Mouse (Mus musculus): ENCODE data around the gene Pkp4. TPM values are rescaled to one million over a fixed set of nuclear protein-coding genes. Genes with fewer than 3 reads are reported as not detected.
"Not testable (repeated sequence)": the region's sequence is repeated elsewhere in the genome, so short reads cannot be mapped to it uniquely, and the experiment has no call there.

Gene Pkp4
- polyA plus RNA-seq, 1 experiment from 2014 or later = 33.6 TPM

- ATAC-seq (ENCODE audit: low read depth) = no peak
- Histone ChIP-seq H3K9me3 (ENCODE audit: control insufficient read depth, low read length) (no peaks in the 10 kb centered on the region), H3K36me3 (ENCODE audit: control insufficient read depth, insufficient read depth, low read length) (peaks cover 6% of the 10 kb centered on the region; the same call in 1 of the 2 replicates), H3K27ac (ENCODE audit: low read depth, low read length) (no peak overlapping the region), H3K4me3 (ENCODE audit: low read depth, low read length) (no peak overlapping the region), H3K9ac (replicated peaks; ENCODE audit: low read depth, low read length) (no peak overlapping the region), H3K27me3 (ENCODE audit: control insufficient read depth, insufficient read depth, low read length) (no peaks in the 10 kb centered on the region), H3K4me1 (ENCODE audit: control insufficient read depth, insufficient read depth, low read length) (peaks cover 9% of the 10 kb centered on the region), H3K4me2 (ENCODE audit: low read depth, low read length) (no peak overlapping the region)
- 75% methylated on average over 3 of the region's 3 CpGs for WGBS
Observed at GRCm38 (mm10) chr2:59353821-59354220, 193.2 kb downstream of the Pkp4 start.

- Histone ChIP-seq H3K9me3 (ENCODE audit: control insufficient read depth, low read length) (no peaks in the 10 kb centered on the region), H3K27ac (ENCODE audit: low read depth, low read length) (no peak overlapping the region), H3K4me3 (ENCODE audit: low read depth, low read length) (no peak overlapping the region), H3K9ac (replicated peaks; ENCODE audit: low read depth, low read length) (no peak overlapping the region), H3K4me1 (ENCODE audit: control insufficient read depth, insufficient read depth, low read length) (peaks cover 6% of the 10 kb centered on the region), H3K4me2 (ENCODE audit: low read depth, low read length) (no peak overlapping the region), H3K36me3 (ENCODE audit: control insufficient read depth, insufficient read depth, low read length) (peaks cover 6% of the 10 kb centered on the region; the same call in 1 of the 2 replicates), H3K27me3 (ENCODE audit: control insufficient read depth, insufficient read depth, low read length) (no peaks in the 10 kb centered on the region)
- no peak for ATAC-seq (ENCODE audit: low read depth)
- WGBS = 94% methylated on average over 5 of the region's 5 CpGs
Observed at GRCm38 (mm10) chr2:59355531-59356289, 195.1 kb downstream of the Pkp4 start.

GRCm38 (mm10) chr2:59359760-59360342, 199.2 kb downstream of the Pkp4 start:
- no peaks in the 10 kb centered on the region for H3K36me3 ChIP-seq (ENCODE audit: control insufficient read depth, insufficient read depth, low read length)
- peak; percentile 25; the same call in 1 of the 2 replicates for ATAC-seq (ENCODE audit: low read depth)
- whole genome bisulfite sequencing = 55% methylated on average over 9 of the region's 9 CpGs
- H3K27me3 ChIP-seq (ENCODE audit: control insufficient read depth, insufficient read depth, low read length) = no peaks in the 10 kb centered on the region
- H3K9me3 ChIP-seq (ENCODE audit: control insufficient read depth, low read length) = no peaks in the 10 kb centered on the region
- H3K4me2 ChIP-seq (ENCODE audit: low read depth, low read length) = no peak overlapping the region
- no peak overlapping the region for H3K9ac ChIP-seq (replicated peaks; ENCODE audit: low read depth, low read length)
- no peak overlapping the region for H3K4me3 ChIP-seq (ENCODE audit: low read depth, low read length)
- 0 out of 2 replicates have a peak overlapping the region, but pooled peaks have one; percentile 24 for H3K27ac ChIP-seq (ENCODE audit: low read depth, low read length)
- H3K4me1 ChIP-seq (ENCODE audit: control insufficient read depth, insufficient read depth, low read length) = no peaks in the 10 kb centered on the region

- peak; percentile 42; the same call in 1 of the 2 replicates for ATAC-seq (ENCODE audit: low read depth)
- no peak overlapping the region for H3K4me3 ChIP-seq (ENCODE audit: low read depth, low read length)
- no peak overlapping the region for H3K4me2 ChIP-seq (ENCODE audit: low read depth, low read length)
- 47% methylated on average over 4 of the region's 4 CpGs for WGBS
- H3K36me3 ChIP-seq (ENCODE audit: control insufficient read depth, insufficient read depth, low read length) = no peaks in the 10 kb centered on the region
- no peaks in the 10 kb centered on the region for H3K4me1 ChIP-seq (ENCODE audit: control insufficient read depth, insufficient read depth, low read length)
- no peaks in the 10 kb centered on the region; the same call in 1 of the 2 replicates for H3K9me3 ChIP-seq (ENCODE audit: control insufficient read depth, low read length)
- H3K27ac ChIP-seq (ENCODE audit: low read depth, low read length) = no peak overlapping the region
- no peaks in the 10 kb centered on the region for H3K27me3 ChIP-seq (ENCODE audit: control insufficient read depth, insufficient read depth, low read length)
- no peak overlapping the region for H3K9ac ChIP-seq (replicated peaks; ENCODE audit: low read depth, low read length)
Observed at GRCm38 (mm10) chr2:59361350-59361780, 200.7 kb downstream of the Pkp4 start.

- H3K4me1 ChIP-seq (ENCODE audit: control insufficient read depth, insufficient read depth, low read length) = no peaks in the 10 kb centered on the region
- H3K4me2 ChIP-seq (ENCODE audit: low read depth, low read length) = no peak overlapping the region
- H3K9ac ChIP-seq (replicated peaks; ENCODE audit: low read depth, low read length) = no peak overlapping the region
- H3K4me3 ChIP-seq (ENCODE audit: low read depth, low read length) = no peak overlapping the region
- ATAC-seq (ENCODE audit: low read depth) = no peak
- H3K36me3 ChIP-seq (ENCODE audit: control insufficient read depth, insufficient read depth, low read length) = no peaks in the 10 kb centered on the region
- no peak overlapping the region for H3K27ac ChIP-seq (ENCODE audit: low read depth, low read length)
- H3K27me3 ChIP-seq (ENCODE audit: control insufficient read depth, insufficient read depth, low read length) = no peaks in the 10 kb centered on the region
- no peaks in the 10 kb centered on the region; the same call in 1 of the 2 replicates for H3K9me3 ChIP-seq (ENCODE audit: control insufficient read depth, low read length)
- 89% methylated on average over 3 of the region's 3 CpGs for WGBS
Observed at GRCm38 (mm10) chr2:59364156-59364842, 203.6 kb downstream of the Pkp4 start.

GRCm38 (mm10) chr2:59367191-59367590, 206.5 kb downstream of the Pkp4 start:
- Histone ChIP-seq H3K27me3 (ENCODE audit: control insufficient read depth, insufficient read depth, low read length) (no peaks in the 10 kb centered on the region), H3K27ac (ENCODE audit: low read depth, low read length) (no peak overlapping the region), H3K4me2 (ENCODE audit: low read depth, low read length) (no peak overlapping the region), H3K9me3 (ENCODE audit: control insufficient read depth, low read length) (no peaks in the 10 kb centered on the region; the same call in 1 of the 2 replicates), H3K36me3 (ENCODE audit: control insufficient read depth, insufficient read depth, low read length) (no peaks in the 10 kb centered on the region), H3K4me3 (ENCODE audit: low read depth, low read length) (no peak overlapping the region), H3K4me1 (ENCODE audit: control insufficient read depth, insufficient read depth, low read length) (no peaks in the 10 kb centered on the region), H3K9ac (replicated peaks; ENCODE audit: low read depth, low read length) (no peak overlapping the region)
- 95% methylated on average over 4 of the region's 4 CpGs for WGBS
- no peak for ATAC-seq (ENCODE audit: low read depth)

GRCm38 (mm10) chr2:59373113-59373512, 212.5 kb downstream of the Pkp4 start:
- Histone ChIP-seq H3K27me3 (ENCODE audit: control insufficient read depth, insufficient read depth, low read length) (no peaks in the 10 kb centered on the region), H3K9me3 (ENCODE audit: control insufficient read depth, low read length) (no peaks in the 10 kb centered on the region), H3K4me1 (ENCODE audit: control insufficient read depth, insufficient read depth, low read length) (no peaks in the 10 kb centered on the region), H3K4me2 (ENCODE audit: low read depth, low read length) (no peak overlapping the region), H3K27ac (ENCODE audit: low read depth, low read length) (no peak overlapping the region), H3K4me3 (ENCODE audit: low read depth, low read length) (no peak overlapping the region), H3K9ac (replicated peaks; ENCODE audit: low read depth, low read length) (no peak overlapping the region), H3K36me3 (ENCODE audit: control insufficient read depth, insufficient read depth, low read length) (no peaks in the 10 kb centered on the region)
- WGBS = 82% methylated on average over 2 of the region's 2 CpGs
- no peak for ATAC-seq (ENCODE audit: low read depth)

- Histone ChIP-seq H3K36me3 (ENCODE audit: control insufficient read depth, insufficient read depth, low read length) (no peaks in the 10 kb centered on the region), H3K27ac (ENCODE audit: low read depth, low read length) (no peak overlapping the region), H3K9me3 (ENCODE audit: control insufficient read depth, low read length) (no peaks in the 10 kb centered on the region), H3K4me3 (ENCODE audit: low read depth, low read length) (no peak overlapping the region), H3K27me3 (ENCODE audit: control insufficient read depth, insufficient read depth, low read length) (no peaks in the 10 kb centered on the region), H3K4me2 (ENCODE audit: low read depth, low read length) (no peak overlapping the region), H3K9ac (replicated peaks; ENCODE audit: low read depth, low read length) (no peak overlapping the region), H3K4me1 (ENCODE audit: control insufficient read depth, insufficient read depth, low read length) (no peaks in the 10 kb centered on the region)
- 90% methylated on average over 9 of the region's 9 CpGs for WGBS
- ATAC-seq (ENCODE audit: low read depth) = no peak
Observed at GRCm38 (mm10) chr2:59378096-59378495, 217.4 kb downstream of the Pkp4 start.

- H3K27ac ChIP-seq (ENCODE audit: low read depth, low read length); H3K4me2 ChIP-seq (ENCODE audit: low read depth, low read length); H3K36me3 ChIP-seq (ENCODE audit: control insufficient read depth, insufficient read depth, low read length); ATAC-seq (ENCODE audit: low read depth); H3K9me3 ChIP-seq (ENCODE audit: control insufficient read depth, low read length); H3K4me3 ChIP-seq (ENCODE audit: low read depth, low read length); H3K9ac ChIP-seq (replicated peaks; ENCODE audit: low read depth, low read length); H3K27me3 ChIP-seq (ENCODE audit: control insufficient read depth, insufficient read depth, low read length); H3K4me1 ChIP-seq (ENCODE audit: control insufficient read depth, insufficient read depth, low read length): not testable (repeated sequence)
- WGBS = 92% methylated on average over 15 of the region's 17 CpGs
Observed at GRCm38 (mm10) chr2:59378861-59379260, 218.2 kb downstream of the Pkp4 start.

All from neural tube, embryonic 14.5 days (tissue).